Mouse (Mus musculus) limb, embryonic 12.5 days (tissue): Measurements from ENCODE around the gene Nectin1. TPM values are rescaled to one million over a fixed set of nuclear protein-coding genes. Genes with fewer than 3 reads are reported as not detected.

ENCODE experiments used
- ATAC-seq: fragments of 200-750 bp; cut with Nextera tagmentation; 2 replicates; pipeline ENCODE4 v1.8.0; 2017; ENCODE audit warnings: low read depth, moderate TSS enrichment; ENCODE audit not compliant: insufficient number of reproducible peaks, insufficient read depth, low FRiP score, low TSS enrichment
- H3K27ac ChIP-seq: fragments of 300-500 bp; sonication (generic); 2 replicates; pipeline ENCODE4 v1.5.1; 2016; ENCODE audit warnings: mild to moderate bottlenecking, moderate library complexity
- H3K27me3 ChIP-seq: fragments of 300-500 bp; sonication (generic); 2 replicates; pipeline ENCODE4 v1.6.1; 2016; ENCODE audit warnings: mild to moderate bottlenecking, moderate library complexity
- H3K36me3 ChIP-seq: fragments of 300-500 bp; sonication (generic); 2 replicates; pipeline ENCODE4 v1.6.1; 2016; ENCODE audit warnings: mild to moderate bottlenecking, moderate library complexity
- H3K4me1 ChIP-seq: fragments of 300-500 bp; sonication (generic); replicated peaks from 2 replicates; pipeline ENCODE4 v1.6.1; 2016
- H3K4me2 ChIP-seq: fragments of 300-500 bp; sonication (generic); 2 replicates; pipeline ENCODE4 v1.6.1; 2016; ENCODE audit warnings: mild to moderate bottlenecking, moderate library complexity
- H3K4me3 ChIP-seq: fragments of 300-500 bp; sonication (generic); replicated peaks from 2 replicates; pipeline ENCODE4 v1.5.1; 2016; ENCODE audit warnings: mild to moderate bottlenecking
- H3K9ac ChIP-seq: fragments of 300-500 bp; sonication (generic); replicated peaks from 2 replicates; pipeline ENCODE4 v1.6.1; 2016; ENCODE audit warnings: mild to moderate bottlenecking, moderate library complexity
- H3K9me3 ChIP-seq: fragments of 300-500 bp; sonication (generic); 2 replicates; pipeline ENCODE4 v1.6.1; 2016; ENCODE audit warnings: mild to moderate bottlenecking, moderate library complexity
- WGBS: fragments of 180-500 bp; shearing (Covaris S2); methylation state at CpG from one replicate; pipeline ENCODE4 v1.1.7; 2016; 5-methylcytosine and 5-hydroxymethylcytosine counted together
- polyA plus RNA-seq: library from polyadenylated mRNA; unstranded; fragments of >200 nt; fragmentation: Nextera tagmentation; extraction: Ambion mirVana; gene quantifications from 2 replicates; pipeline ENCODE4 v1.2.1, GENCODE M21; 2016

The Nectin1 gene
- polyA plus RNA-seq, 1 experiment from 2014 or later, result 5.5 TPM

DNA sequence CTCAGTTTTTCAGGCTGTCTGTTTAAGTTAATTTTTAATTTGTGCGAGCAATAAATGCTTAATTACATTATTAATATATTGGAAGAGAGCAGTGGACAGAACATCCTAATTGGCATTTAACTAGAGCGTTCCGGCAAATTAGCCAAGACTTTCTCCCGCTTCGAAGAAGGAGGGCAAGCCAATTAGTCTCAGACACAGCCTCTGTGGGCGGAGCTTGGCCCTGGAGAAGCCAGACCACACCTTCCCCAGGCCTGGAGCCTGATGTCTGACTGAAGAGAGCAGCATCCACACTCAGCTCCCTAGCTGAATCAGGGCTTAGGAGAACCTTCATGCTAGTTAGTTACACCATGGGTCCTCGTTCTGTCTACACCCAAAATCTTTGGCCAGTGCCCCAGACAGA lies 64.8 kb downstream of the Nectin1 start:
- Histone ChIP-seq H3K36me3 (0 out of 2 replicates have a peak, but pooled peaks cover 3% of the 10 kb centered on the region), H3K27me3 (no peaks in the 10 kb centered on the region), H3K4me1 (peaks cover 10% of the 10 kb centered on the region), H3K9me3 (no peaks in the 10 kb centered on the region), H3K27ac (no peak overlapping the region), H3K4me2 (peak overlapping the region; percentile 13; the same call in 1 of the 2 replicates), H3K4me3 (no peak overlapping the region), H3K9ac (no peak overlapping the region)
- ATAC-seq, result no peak
- WGBS, result 17% methylated on average over 7 of the region's 7 CpGs

DNA sequence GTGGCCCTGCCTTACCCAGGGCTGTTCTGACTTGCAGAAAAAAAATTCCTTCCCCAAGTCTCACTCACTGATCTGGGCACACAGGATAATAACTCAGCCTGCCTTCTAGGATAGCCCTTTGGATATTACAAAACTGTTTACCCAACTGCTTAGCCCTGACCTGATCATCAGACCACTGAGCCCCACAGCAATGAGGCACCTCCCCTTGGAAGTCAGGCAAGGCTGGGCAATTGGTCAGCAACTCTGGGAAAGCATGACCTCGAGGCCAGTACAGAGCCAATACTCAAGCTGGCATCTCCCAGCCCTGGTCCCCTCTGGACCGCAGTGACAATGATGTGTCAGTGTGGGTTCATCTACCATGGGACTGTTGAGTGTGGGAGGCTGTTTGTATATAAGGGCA lies 69.4 kb downstream of the Nectin1 start:
- H3K27ac ChIP-seq, result no peak overlapping the region
- no peak overlapping the region for H3K4me3 ChIP-seq
- H3K4me2 ChIP-seq, result no peak overlapping the region
- peaks cover 8% of the 10 kb centered on the region for H3K4me1 ChIP-seq
- no peaks in the 10 kb centered on the region for H3K36me3 ChIP-seq
- no peaks in the 10 kb centered on the region for H3K27me3 ChIP-seq
- no peak for ATAC-seq
- no peak overlapping the region for H3K9ac ChIP-seq
- no peaks in the 10 kb centered on the region for H3K9me3 ChIP-seq
- 67% methylated on average over 2 of the region's 2 CpGs for WGBS

DNA sequence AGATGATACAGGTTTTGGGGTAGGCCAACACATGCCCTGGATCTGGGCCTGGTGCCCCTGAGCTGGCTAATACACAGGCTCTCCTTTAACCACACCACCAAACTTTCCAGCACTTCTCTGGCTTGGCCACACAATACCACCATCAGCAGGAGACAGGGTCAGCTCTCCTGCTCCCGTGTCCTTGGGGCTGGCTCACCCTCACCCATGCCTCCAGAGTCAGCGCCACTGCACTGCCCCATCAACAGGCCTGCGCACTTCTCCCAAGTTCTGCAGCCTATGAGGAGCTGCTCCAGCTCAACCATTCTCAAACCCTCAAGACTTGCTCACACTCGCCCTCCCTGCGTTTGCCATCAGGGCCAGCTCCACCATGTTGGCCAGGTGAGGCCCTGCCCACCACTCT lies 78.4 kb downstream of the Nectin1 start:
- Histone ChIP-seq H3K36me3 (no peaks in the 10 kb centered on the region), H3K9ac (no peak overlapping the region), H3K4me2 (no peak overlapping the region), H3K27ac (no peak overlapping the region), H3K4me3 (no peak overlapping the region), H3K27me3 (no peaks in the 10 kb centered on the region), H3K9me3 (no peaks in the 10 kb centered on the region), H3K4me1 (peaks cover 9% of the 10 kb centered on the region)
- ATAC-seq, result no peak
- WGBS, result 92% methylated on average over 5 of the region's 5 CpGs

DNA sequence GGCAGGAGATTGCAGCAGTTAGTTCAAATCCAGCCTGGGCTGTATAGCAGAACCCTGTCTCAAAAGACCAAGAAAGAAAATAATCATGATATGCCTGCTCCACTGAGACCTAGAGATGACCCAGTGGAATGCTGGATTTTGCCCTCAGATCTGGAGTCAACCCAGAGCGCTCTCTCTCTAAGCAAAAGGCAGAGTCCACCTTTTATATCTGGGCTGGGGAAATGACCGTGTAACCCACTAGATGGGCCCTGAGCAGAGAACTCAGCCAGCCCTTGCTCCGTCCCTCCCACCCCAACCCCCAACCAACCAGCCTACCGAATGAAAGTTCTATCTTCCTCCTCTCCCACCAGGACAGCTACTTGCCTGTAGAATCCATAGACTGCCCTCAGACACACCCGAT lies 81.4 kb downstream of the Nectin1 start:
- H3K4me2 ChIP-seq, result no peak overlapping the region
- no peaks in the 10 kb centered on the region for H3K36me3 ChIP-seq
- WGBS, result 71% methylated on average over 5 of the region's 5 CpGs
- H3K9ac ChIP-seq, result no peak overlapping the region
- no peak for ATAC-seq
- no peaks in the 10 kb centered on the region for H3K27me3 ChIP-seq
- peaks cover 9% of the 10 kb centered on the region for H3K4me1 ChIP-seq
- H3K27ac ChIP-seq, result no peak overlapping the region
- H3K9me3 ChIP-seq, result no peaks in the 10 kb centered on the region
- H3K4me3 ChIP-seq, result no peak overlapping the region

- H3K4me1 ChIP-seq, result peaks cover 9% of the 10 kb centered on the region
- no peaks in the 10 kb centered on the region for H3K27me3 ChIP-seq
- 55% methylated on average over 8 of the region's 8 CpGs for WGBS
- H3K27ac ChIP-seq, result 0 out of 2 replicates have a peak overlapping the region, but pooled peaks have one; percentile 47
- H3K36me3 ChIP-seq, result no peaks in the 10 kb centered on the region
- H3K9ac ChIP-seq, result no peak overlapping the region
- H3K4me2 ChIP-seq, result no peak overlapping the region
- ATAC-seq, result no peak; the same call in 1 of the 2 replicates
- no peak overlapping the region for H3K4me3 ChIP-seq
- no peaks in the 10 kb centered on the region for H3K9me3 ChIP-seq
Observed at GRCm38 (mm10) chr9:43826558-43827253, 82.9 kb downstream of the Nectin1 start.

DNA sequence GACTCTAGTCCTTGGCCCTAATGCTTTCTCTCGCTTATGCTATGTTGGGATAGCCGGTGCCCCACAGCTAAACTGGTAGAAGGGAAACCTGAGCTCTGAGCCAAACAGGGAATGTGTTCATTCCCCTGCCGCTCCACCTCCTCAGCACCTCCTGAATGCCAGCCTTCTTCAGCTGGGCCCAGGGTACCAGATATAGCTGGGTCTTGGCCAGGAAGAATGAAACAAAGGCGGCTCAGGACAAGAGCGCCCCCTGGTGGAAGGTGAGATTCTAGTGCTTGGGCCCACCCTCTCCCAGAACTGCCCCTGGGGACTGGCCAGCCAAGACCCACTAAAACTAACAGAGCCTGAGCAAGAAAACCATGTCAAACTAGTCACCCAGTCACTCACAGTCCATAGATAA lies 83.8 kb downstream of the Nectin1 start:
- WGBS, result 50% methylated on average over 5 of the region's 5 CpGs
- no peak for ATAC-seq
- H3K36me3 ChIP-seq, result no peaks in the 10 kb centered on the region

GRCm38 (mm10) chr9:43828960-43829359 lies 85.2 kb downstream of the Nectin1 start:
- no peak for ATAC-seq
- Histone ChIP-seq H3K4me3 (no peak overlapping the region), H3K9ac (no peak overlapping the region), H3K27ac (no peak overlapping the region), H3K4me2 (no peak overlapping the region), H3K4me1 (peaks cover 9% of the 10 kb centered on the region), H3K36me3 (no peaks in the 10 kb centered on the region), H3K9me3 (no peaks in the 10 kb centered on the region), H3K27me3 (no peaks in the 10 kb centered on the region)
- 64% methylated on average over 6 of the region's 6 CpGs for WGBS

More for the DNA sequence above, 83.8 kb downstream of the Nectin1 start:
- Histone ChIP-seq H3K27ac (no peak overlapping the region), H3K4me1 (peaks cover 9% of the 10 kb centered on the region), H3K9ac (no peak overlapping the region), H3K4me3 (no peak overlapping the region), H3K9me3 (no peaks in the 10 kb centered on the region), H3K27me3 (no peaks in the 10 kb centered on the region), H3K4me2 (no peak overlapping the region)

- H3K4me1 ChIP-seq, result no peaks in the 10 kb centered on the region
Observed at GRCm38 (mm10) chr9:43833232-43833631, 89.4 kb downstream of the Nectin1 start.

GRCm38 (mm10) chr9:43834283-43834682 lies 90.5 kb downstream of the Nectin1 start:
- no peaks in the 10 kb centered on the region for H3K36me3 ChIP-seq
- peaks cover 7% of the 10 kb centered on the region; the same call in 1 of the 2 replicates for H3K4me1 ChIP-seq
- H3K27ac ChIP-seq, result no peak overlapping the region
- H3K4me3 ChIP-seq, result no peak overlapping the region
- H3K9me3 ChIP-seq, result peaks cover 4% of the 10 kb centered on the region; the same call in 1 of the 2 replicates
- WGBS, result 63% methylated on average over 13 of the region's 13 CpGs
- no peak overlapping the region for H3K9ac ChIP-seq
- no peak for ATAC-seq
- H3K4me2 ChIP-seq, result no peak overlapping the region
- H3K27me3 ChIP-seq, result no peaks in the 10 kb centered on the region

More at GRCm38 (mm10) chr9:43833232-43833631, 89.4 kb downstream of the Nectin1 start:
- ATAC-seq, result no peak
- WGBS, result 85% methylated on average over 8 of the region's 8 CpGs
- peaks cover 4% of the 10 kb centered on the region; the same call in 1 of the 2 replicates for H3K9me3 ChIP-seq
- no peaks in the 10 kb centered on the region for H3K36me3 ChIP-seq
- no peaks in the 10 kb centered on the region for H3K27me3 ChIP-seq
- H3K4me3 ChIP-seq, result no peak overlapping the region
- no peak overlapping the region for H3K9ac ChIP-seq
- no peak overlapping the region for H3K4me2 ChIP-seq
- H3K27ac ChIP-seq, result no peak overlapping the region

GRCm38 (mm10) chr9:43838561-43838960 lies 94.8 kb downstream of the Nectin1 start:
- no peaks in the 10 kb centered on the region for H3K36me3 ChIP-seq
- peaks cover 17% of the 10 kb centered on the region for H3K4me1 ChIP-seq
- 16% methylated on average over 2 of the region's 2 CpGs for WGBS

DNA sequence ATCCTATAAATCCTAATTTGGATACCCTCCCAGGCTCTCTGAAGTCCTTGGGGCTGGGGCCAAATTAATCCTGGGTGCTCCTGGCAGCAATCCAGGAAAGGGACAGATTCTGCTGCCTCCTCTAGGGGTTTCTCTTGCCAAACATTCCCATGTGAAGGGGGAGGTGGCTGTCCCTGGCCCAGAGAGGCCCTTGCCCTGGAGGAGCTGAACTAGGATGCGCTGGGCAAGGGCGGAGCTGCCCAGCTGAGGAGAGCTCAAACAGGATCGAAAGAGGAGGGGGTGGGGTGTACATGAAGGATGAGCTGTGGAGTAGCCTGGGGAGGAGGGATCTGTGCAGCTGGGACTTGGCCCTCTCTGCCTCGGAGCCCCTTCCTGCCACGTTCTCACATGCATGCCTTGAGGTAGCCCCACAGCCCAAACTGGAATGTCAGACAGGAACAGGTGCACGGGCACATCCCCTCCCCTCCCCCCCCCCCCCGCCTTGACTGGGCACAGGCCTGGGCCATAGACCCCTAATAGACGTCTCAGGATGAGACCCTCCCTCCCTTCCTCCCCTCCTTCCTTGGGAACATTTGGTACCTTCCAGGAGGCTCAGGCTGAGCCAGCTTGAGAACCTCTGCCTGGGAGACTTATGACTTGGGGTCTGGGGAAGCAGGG lies 99.3 kb downstream of the Nectin1 start:
- Histone ChIP-seq H3K36me3 (no peaks in the 10 kb centered on the region), H3K4me3 (no peak overlapping the region), H3K27me3 (peaks cover 42% of the 10 kb centered on the region), H3K4me1 (peaks cover 32% of the 10 kb centered on the region), H3K4me2 (no peak overlapping the region), H3K9me3 (peaks cover 2% of the 10 kb centered on the region; the same call in 1 of the 2 replicates), H3K9ac (no peak overlapping the region), H3K27ac (no peak overlapping the region)
- ATAC-seq, result peak; percentile 46; the same call in 1 of the 2 replicates
- WGBS, result 4% methylated on average over 7 of the region's 8 CpGs

More at GRCm38 (mm10) chr9:43838561-43838960, 94.8 kb downstream of the Nectin1 start:
- no peak for ATAC-seq
- Histone ChIP-seq H3K27ac (no peak overlapping the region), H3K27me3 (peaks cover 9% of the 10 kb centered on the region), H3K4me3 (no peak overlapping the region), H3K4me2 (no peak overlapping the region), H3K9me3 (peaks cover 4% of the 10 kb centered on the region; the same call in 1 of the 2 replicates), H3K9ac (no peak overlapping the region)
